Mouse (Mus musculus) embryonic facial prominence, embryonic 11.5 days (tissue): Measurements from ENCODE around the gene Cbfa2t3. TPM values are rescaled to one million over a fixed set of nuclear protein-coding genes. Genes with fewer than 3 reads are reported as not detected.
A peak's percentile ranks its signal among the peaks of the same experiment; 100 is the strongest.

ENCODE experiments used
- ATAC-seq: fragments of 200-750 bp; cut with Nextera tagmentation; replicated peaks from 2 replicates; pipeline ENCODE4 v1.8.0; 2017; ENCODE audit warnings: low read depth; ENCODE audit not compliant: insufficient number of reproducible peaks, low FRiP score, low TSS enrichment
- DNase-seq: peaks from one replicate; pipeline ENCODE4 v3.0.0-alpha.2; 2015; ENCODE audit warnings: low spot score
- H3K27ac ChIP-seq: fragments of 300-500 bp; sonication (generic); replicated peaks from 2 replicates; pipeline ENCODE4 v1.5.1; 2014; ENCODE audit warnings: mild to moderate bottlenecking, low read depth, low read length, control low read depth
- H3K27me3 ChIP-seq: fragments of 300-500 bp; sonication (generic); 2 replicates; pipeline ENCODE4 v1.6.1; 2014; ENCODE audit warnings: mild to moderate bottlenecking, low read length, moderate library complexity, mixed read lengths; ENCODE audit not compliant: control insufficient read depth, insufficient read depth
- H3K36me3 ChIP-seq: fragments of 300-500 bp; sonication (generic); replicated peaks from 2 replicates; pipeline ENCODE4 v1.6.1; 2014; ENCODE audit warnings: low read depth, mild to moderate bottlenecking, low read length, moderate library complexity, mixed read lengths; ENCODE audit not compliant: control insufficient read depth, insufficient read depth
- H3K4me1 ChIP-seq: fragments of 300-500 bp; sonication (generic); 2 replicates; pipeline ENCODE4 v1.6.1; 2014; ENCODE audit warnings: low read length, mixed read lengths; ENCODE audit not compliant: control insufficient read depth, insufficient read depth
- H3K4me2 ChIP-seq: fragments of 300-500 bp; sonication (generic); 2 replicates; pipeline ENCODE4 v1.6.1; 2014; ENCODE audit warnings: low read depth, mild to moderate bottlenecking, control low read depth, low read length, moderate library complexity
- H3K4me3 ChIP-seq: fragments of 300-500 bp; sonication (generic); 2 replicates; pipeline ENCODE4 v1.5.1; 2014; ENCODE audit warnings: low read depth, low read length, control low read depth
- H3K9ac ChIP-seq: fragments of 300-500 bp; sonication (generic); replicated peaks from 2 replicates; pipeline ENCODE4 v1.6.1; 2014; ENCODE audit warnings: mild to moderate bottlenecking, control low read depth, low read length
- H3K9me3 ChIP-seq: fragments of 300-500 bp; sonication (generic); replicated peaks from 2 replicates; pipeline ENCODE4 v1.6.1; 2016; ENCODE audit warnings: mild to moderate bottlenecking, low read length, inconsistent platforms, mixed read lengths; ENCODE audit not compliant: control insufficient read depth
- WGBS: fragments of 180-500 bp; shearing (Covaris S2); extraction: QIAGEN DNeasy Blood & Tissue Kit; methylation state at CpG from one replicate; pipeline ENCODE4 v1.1.7; 2014; 5-methylcytosine and 5-hydroxymethylcytosine counted together
- polyA plus RNA-seq: library from polyadenylated mRNA; unstranded; fragments of >200 nt; fragmentation: Nextera tagmentation; extraction: Ambion mirVana; gene quantifications from 2 replicates; pipeline ENCODE4 v1.2.1, GENCODE M21; 2014

Cbfa2t3 gene
- polyA plus RNA-seq, 1 experiment from 2014 or later: 1.9 TPM

GRCm38 (mm10) chr8:122610612-122611277, 88.2 kb downstream of the Cbfa2t3 start:
- Histone ChIP-seq H3K4me3 (peak overlapping the region; percentile 63), H3K36me3 (no peaks in the 10 kb centered on the region), H3K27ac (0 out of 2 replicates have a peak overlapping the region, but pooled peaks have one; percentile 11), H3K27me3 (no peaks in the 10 kb centered on the region), H3K9ac (peak overlapping the region; percentile 63), H3K4me2 (peak overlapping the region; percentile 90), H3K4me1 (0 out of 2 replicates have a peak, but pooled peaks cover 2% of the 10 kb centered on the region), H3K9me3 (no peaks in the 10 kb centered on the region)
- ATAC-seq: no peak; the same call in none of the 2 replicates
- WGBS: 4% methylated on average over 20 of the region's 20 CpGs
- no peak for DNase-seq

GRCm38 (mm10) chr8:122610209-122610608, 88.7 kb downstream of the Cbfa2t3 start:
- Histone ChIP-seq H3K4me3 (no peak overlapping the region), H3K27me3 (no peaks in the 10 kb centered on the region), H3K4me1 (0 out of 2 replicates have a peak, but pooled peaks cover 2% of the 10 kb centered on the region), H3K4me2 (no peak overlapping the region), H3K9ac (no peak overlapping the region), H3K27ac (no peak overlapping the region), H3K9me3 (no peaks in the 10 kb centered on the region), H3K36me3 (no peaks in the 10 kb centered on the region)
- ATAC-seq (no peak), DNase-seq (no peak)
- 57% methylated on average over 4 of the region's 4 CpGs for WGBS

GRCm38 (mm10) chr8:122606810-122607209, 92.1 kb downstream of the Cbfa2t3 start:
- no peak overlapping the region for H3K4me2 ChIP-seq
- 0 out of 2 replicates have a peak, but pooled peaks cover 2% of the 10 kb centered on the region for H3K4me1 ChIP-seq
- no peak for DNase-seq
- no peak for ATAC-seq
- no peaks in the 10 kb centered on the region for H3K9me3 ChIP-seq
- WGBS: 80% methylated on average over 11 of the region's 12 CpGs
- no peaks in the 10 kb centered on the region for H3K27me3 ChIP-seq
- no peaks in the 10 kb centered on the region for H3K36me3 ChIP-seq
- no peak overlapping the region for H3K9ac ChIP-seq
- H3K4me3 ChIP-seq: no peak overlapping the region
- H3K27ac ChIP-seq: no peak overlapping the region

GRCm38 (mm10) chr8:122605367-122605766, 93.5 kb downstream of the Cbfa2t3 start:
- 84% methylated on average over 4 of the region's 4 CpGs for WGBS
- ATAC-seq (no peak), DNase-seq (no peak)
- no peak overlapping the region for H3K4me3 ChIP-seq
- no peaks in the 10 kb centered on the region for H3K9me3 ChIP-seq
- no peaks in the 10 kb centered on the region for H3K36me3 ChIP-seq
- no peak overlapping the region for H3K27ac ChIP-seq
- H3K27me3 ChIP-seq: no peaks in the 10 kb centered on the region
- H3K9ac ChIP-seq: no peak overlapping the region
- no peaks in the 10 kb centered on the region for H3K4me1 ChIP-seq
- H3K4me2 ChIP-seq: no peak overlapping the region

GRCm38 (mm10) chr8:122604640-122605039, 94.3 kb downstream of the Cbfa2t3 start:
- WGBS: 68% methylated on average over 1 of the region's 1 CpGs
- DNase-seq: no peak
- no peak overlapping the region for H3K4me3 ChIP-seq
- no peaks in the 10 kb centered on the region for H3K36me3 ChIP-seq
- H3K9me3 ChIP-seq: no peaks in the 10 kb centered on the region
- H3K4me1 ChIP-seq: no peaks in the 10 kb centered on the region
- no peak overlapping the region for H3K9ac ChIP-seq
- no peak overlapping the region for H3K4me2 ChIP-seq
- H3K27me3 ChIP-seq: no peaks in the 10 kb centered on the region
- H3K27ac ChIP-seq: no peak overlapping the region
- ATAC-seq: no peak

GRCm38 (mm10) chr8:122600666-122601065, 98.2 kb downstream of the Cbfa2t3 start:
- no peak overlapping the region for H3K4me2 ChIP-seq
- ATAC-seq (no peak), DNase-seq (no peak)
- WGBS: 90% methylated on average over 9 of the region's 9 CpGs
- no peaks in the 10 kb centered on the region for H3K9me3 ChIP-seq
- no peak overlapping the region for H3K4me3 ChIP-seq
- H3K9ac ChIP-seq: no peak overlapping the region
- no peaks in the 10 kb centered on the region for H3K4me1 ChIP-seq
- H3K27ac ChIP-seq: no peak overlapping the region
- H3K36me3 ChIP-seq: no peaks in the 10 kb centered on the region
- H3K27me3 ChIP-seq: no peaks in the 10 kb centered on the region

- ATAC-seq (no peak), DNase-seq (no peak)
- no peaks in the 10 kb centered on the region for H3K9me3 ChIP-seq
- no peak overlapping the region for H3K9ac ChIP-seq
- no peaks in the 10 kb centered on the region for H3K4me1 ChIP-seq
- H3K4me2 ChIP-seq: no peak overlapping the region
- no peaks in the 10 kb centered on the region for H3K27me3 ChIP-seq
- no peaks in the 10 kb centered on the region for H3K36me3 ChIP-seq
- 40% methylated on average over 4 of the region's 4 CpGs for WGBS
- H3K4me3 ChIP-seq: no peak overlapping the region
- H3K27ac ChIP-seq: no peak overlapping the region
Observed at GRCm38 (mm10) chr8:122596031-122596430, 102.9 kb downstream of the Cbfa2t3 start.

GRCm38 (mm10) chr8:122593783-122594507, 105.0 kb downstream of the Cbfa2t3 start:
- Histone ChIP-seq H3K4me1 (no peaks in the 10 kb centered on the region), H3K9me3 (no peaks in the 10 kb centered on the region), H3K4me3 (no peak overlapping the region), H3K27me3 (no peaks in the 10 kb centered on the region), H3K9ac (0 out of 2 replicates have a peak overlapping the region, but pooled peaks have one; percentile 3), H3K36me3 (no peaks in the 10 kb centered on the region), H3K27ac (no peak overlapping the region), H3K4me2 (no peak overlapping the region)
- ATAC-seq: no peak
- WGBS: 75% methylated on average over 19 of the region's 19 CpGs
- DNase-seq: no peak
